Mouse (Mus musculus) neutrophil, adult 5-6 weeks (primary cell): Measurements from ENCODE around the gene Lao1. TPM values are rescaled to one million over a fixed set of nuclear protein-coding genes. Genes with fewer than 3 reads are reported as not detected.
"Not testable (repeated sequence)": the region's sequence is repeated elsewhere in the genome, so short reads cannot be mapped to it uniquely, and the experiment has no call there.

Source experiments
- ATAC-seq: fragments of 151-379, 151-347 bp; 2 replicates; pipeline ENCODE4 v1.8.0; 2017; ENCODE audit warnings: mild to moderate bottlenecking, moderate TSS enrichment; ENCODE audit not compliant: insufficient number of reproducible peaks, poor library complexity, low FRiP score, severe bottlenecking; ENCODE audit errors: extremely low read depth
- total RNA-seq: library from RNA; stranded (forward); fragments of 200-1000 nt; gene quantifications from 2 replicates; pipeline ENCODE4 v1.2.3, GENCODE M21; 2017

Lao1 gene
- not detected in 2 replicates for total RNA-seq

DNA sequence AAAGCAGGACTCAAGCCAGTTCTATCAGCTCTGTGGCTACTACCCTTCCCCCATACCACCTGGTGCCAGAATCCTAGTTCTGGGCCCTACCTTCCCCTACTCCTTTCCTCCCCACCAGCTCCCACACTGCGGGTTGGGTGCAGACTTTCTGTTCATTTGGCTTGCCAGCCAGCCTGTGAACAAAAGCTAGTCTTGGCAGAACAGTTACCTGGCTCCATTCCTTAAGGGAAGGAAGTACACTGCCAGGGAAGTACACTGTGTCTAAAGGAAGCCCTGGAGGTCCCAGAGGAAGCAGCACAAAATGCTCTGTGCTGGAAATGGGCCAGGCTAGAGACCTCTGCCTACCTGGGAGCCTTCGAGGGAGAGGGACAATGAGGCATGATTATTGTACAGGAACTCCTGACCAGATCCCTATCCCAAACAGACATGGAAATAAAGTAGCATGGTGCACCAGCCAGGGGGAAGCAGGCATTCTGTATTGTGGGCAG lies at the start of gene Lao1:
TSS of gene Lao1 (plus strand) at position 438 of the 488 bp plus-strand sequence.
- ATAC-seq = no peak

DNA sequence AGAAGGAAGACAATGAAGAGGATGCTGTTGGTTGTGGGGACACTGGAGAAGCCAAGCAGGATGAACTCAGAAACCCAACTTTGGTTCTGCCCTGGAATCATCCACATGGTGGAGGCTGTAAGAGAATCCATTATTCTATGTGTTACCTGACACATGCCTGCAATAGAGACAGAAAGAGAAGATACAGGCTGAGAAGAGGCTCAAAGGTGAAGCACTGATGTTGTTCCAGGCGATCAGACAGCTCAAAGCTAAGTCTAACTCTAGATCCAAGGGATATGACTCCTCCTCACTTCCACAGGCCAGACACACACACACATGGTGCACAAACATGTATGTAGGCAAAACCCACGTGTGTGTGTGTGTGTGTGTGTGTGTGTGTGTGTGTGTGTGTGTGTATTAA lies 44.0 kb upstream of the Lao1 start, which contains the start of gene Olfr1329:
TSS of gene Olfr1329 (minus strand) at position 101 of the 400 bp plus-strand sequence.
- ATAC-seq = not testable (repeated sequence)

GRCm38 (mm10) chr4:118931326-118931725 lies 30.1 kb upstream of the Lao1 start:
- not testable (repeated sequence) for ATAC-seq

GRCm38 (mm10) chr4:118938512-118938911 lies 22.9 kb upstream of the Lao1 start, which contains the start of gene Olfr1328:
Gene Olfr1328 (minus strand): TSS chr4:118938612.
- ATAC-seq = no peak

DNA sequence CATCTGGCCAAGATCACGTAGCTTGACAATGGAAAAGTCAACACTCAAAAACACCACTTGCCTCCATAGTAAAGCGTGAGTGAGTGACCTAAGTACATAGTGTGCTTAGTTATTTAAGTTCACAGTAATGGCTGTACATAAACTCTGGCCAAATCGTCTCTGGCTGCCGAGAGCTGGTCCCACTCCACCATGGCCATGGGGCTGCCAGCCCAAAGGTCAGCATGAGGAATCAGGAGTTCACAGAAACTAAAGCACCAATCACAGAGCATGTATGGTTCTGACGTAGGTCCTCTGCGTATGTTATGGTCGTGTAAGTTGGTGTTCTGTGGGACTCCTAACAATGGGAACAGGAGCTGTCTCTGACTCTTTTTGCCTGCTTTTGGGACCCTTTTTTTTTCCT lies 2.6 kb upstream of the Lao1 start:
- ATAC-seq = no peak

DNA sequence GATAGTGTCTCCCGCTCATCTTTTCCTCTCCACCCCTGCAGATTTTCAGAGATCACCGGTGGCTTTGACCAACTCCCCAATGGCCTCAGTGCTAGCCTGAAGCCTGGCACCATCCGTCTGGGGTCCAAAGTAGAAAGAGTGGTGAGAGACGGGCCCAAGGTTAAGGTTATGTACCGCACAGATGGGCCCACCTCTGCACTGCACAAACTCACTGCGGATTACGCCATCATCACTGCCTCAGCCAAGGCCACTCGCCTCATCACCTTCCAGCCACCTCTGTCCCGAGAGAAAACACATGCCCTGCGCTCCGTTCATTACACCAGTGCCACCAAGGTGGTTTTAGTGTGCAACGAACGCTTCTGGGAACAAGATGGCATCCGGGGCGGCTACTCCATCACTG lies 6.3 kb downstream of the Lao1 start:
- no peak for ATAC-seq

DNA sequence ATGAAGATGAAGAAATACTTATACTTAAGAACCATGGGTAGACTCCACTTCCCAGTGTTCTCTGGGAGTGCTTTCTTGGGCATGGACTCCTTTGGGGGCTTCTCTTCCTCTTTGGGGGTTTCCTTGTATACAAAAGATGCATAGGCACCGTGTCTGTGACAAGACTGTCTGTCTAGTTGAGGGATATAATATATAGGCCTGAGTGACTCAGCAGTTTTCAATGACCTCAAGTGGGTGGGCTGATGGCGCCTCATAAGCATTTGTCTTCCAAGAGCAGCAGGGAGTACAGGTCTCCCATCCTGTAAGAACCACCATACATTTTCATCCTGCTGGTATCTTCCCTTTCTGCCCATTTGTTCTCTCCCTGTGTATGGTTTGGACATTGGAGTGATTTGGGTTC lies 11.9 kb downstream of the Lao1 start:
- no peak for ATAC-seq

- no peak for ATAC-seq
Observed at GRCm38 (mm10) chr4:118985291-118985690, 23.9 kb downstream of the Lao1 start.

GRCm38 (mm10) chr4:118988535-118988934 lies 27.2 kb downstream of the Lao1 start:
- ATAC-seq = no peak

DNA sequence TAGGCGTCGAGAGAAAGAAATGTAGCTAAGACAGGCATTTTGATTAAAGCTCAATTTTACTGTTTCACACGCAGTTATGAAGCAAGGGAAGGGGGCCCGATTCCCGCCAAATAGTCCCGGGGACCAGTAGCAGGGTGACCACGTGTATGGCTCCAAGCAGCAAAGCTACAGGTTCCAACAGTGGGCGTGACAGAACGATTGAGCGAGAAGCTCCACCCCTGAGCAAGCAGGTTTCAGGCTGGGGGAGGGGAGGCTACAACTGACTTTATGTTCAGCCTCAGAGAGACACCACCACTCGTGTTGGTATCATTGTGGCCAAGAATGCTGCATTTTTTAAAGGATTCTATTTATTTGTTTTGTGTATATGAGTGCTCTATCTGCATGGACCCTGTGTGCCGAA lies 28.0 kb downstream of the Lao1 start:
- no peak for ATAC-seq

DNA sequence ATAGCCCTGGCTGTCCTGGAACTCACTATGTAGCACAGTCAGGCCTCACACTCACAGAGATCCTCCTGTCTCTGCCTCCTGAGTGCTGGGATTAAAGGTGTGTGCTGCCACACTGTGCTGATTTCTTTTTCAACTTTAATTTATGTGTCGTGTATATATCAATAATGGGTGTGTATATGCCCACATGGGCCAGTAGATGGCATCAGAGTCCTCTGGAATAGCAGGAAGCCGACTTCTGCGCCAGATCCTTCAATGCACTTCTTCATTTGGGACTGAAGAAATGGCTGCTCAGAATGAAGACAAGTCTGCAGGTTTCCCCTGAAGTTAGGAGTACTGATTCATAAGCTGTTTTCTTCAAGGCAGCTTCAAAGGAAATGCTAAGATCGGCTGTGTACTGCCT lies 30.4 kb downstream of the Lao1 start:
- ATAC-seq = peak; percentile 93

DNA sequence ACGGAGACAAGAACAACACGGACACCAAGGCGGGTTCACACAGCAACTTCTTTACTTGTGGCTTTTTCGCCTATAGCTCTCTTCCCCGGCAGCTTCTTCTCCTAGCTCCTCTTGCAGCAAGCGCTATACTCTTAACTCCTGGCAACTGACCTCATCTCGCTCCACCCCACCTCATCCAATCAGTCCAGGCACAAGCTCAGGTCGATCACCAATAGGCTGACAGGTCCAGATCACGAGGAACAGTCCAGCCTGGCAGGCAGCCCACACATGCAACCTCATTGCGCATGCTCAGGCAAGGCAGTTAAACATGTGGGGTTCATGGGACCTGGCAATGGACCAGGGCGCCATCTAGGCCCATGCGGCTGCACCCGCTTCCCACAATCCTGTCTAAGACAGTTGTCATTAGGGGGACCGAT lies 35.8 kb downstream of the Lao1 start:
- ATAC-seq = no peak

GRCm38 (mm10) chr4:118999691-119000486 lies 38.5 kb downstream of the Lao1 start:
- ATAC-seq = peak; percentile 89

GRCm38 (mm10) chr4:119001696-119002095 lies 40.3 kb downstream of the Lao1 start:
- ATAC-seq = no peak

DNA sequence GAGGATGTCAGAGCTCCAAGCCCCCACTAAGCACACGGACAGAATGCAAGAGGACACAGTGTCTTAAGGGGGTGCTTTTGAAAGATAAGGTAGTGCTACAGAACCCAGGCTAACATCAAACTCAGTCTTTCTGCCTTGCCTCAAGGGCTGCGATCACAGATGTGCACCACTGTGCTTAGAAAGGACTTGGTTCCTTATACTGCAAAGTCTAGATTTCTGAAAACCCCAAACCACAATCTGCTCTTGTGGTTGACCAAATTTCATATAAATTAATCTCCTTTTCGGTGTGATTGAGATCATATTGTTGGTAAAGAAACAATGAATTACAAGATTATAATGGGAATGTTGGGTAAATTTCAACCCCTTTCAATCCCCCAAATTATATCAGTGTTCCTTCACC lies 41.1 kb downstream of the Lao1 start:
- no peak for ATAC-seq

- no peak for ATAC-seq
Observed at GRCm38 (mm10) chr4:119004178-119004577, 42.8 kb downstream of the Lao1 start.

GRCm38 (mm10) chr4:119004613-119005339 lies 43.4 kb downstream of the Lao1 start:
- ATAC-seq = peak; percentile 77

GRCm38 (mm10) chr4:119007602-119008001 lies 46.2 kb downstream of the Lao1 start:
- no peak for ATAC-seq

DNA sequence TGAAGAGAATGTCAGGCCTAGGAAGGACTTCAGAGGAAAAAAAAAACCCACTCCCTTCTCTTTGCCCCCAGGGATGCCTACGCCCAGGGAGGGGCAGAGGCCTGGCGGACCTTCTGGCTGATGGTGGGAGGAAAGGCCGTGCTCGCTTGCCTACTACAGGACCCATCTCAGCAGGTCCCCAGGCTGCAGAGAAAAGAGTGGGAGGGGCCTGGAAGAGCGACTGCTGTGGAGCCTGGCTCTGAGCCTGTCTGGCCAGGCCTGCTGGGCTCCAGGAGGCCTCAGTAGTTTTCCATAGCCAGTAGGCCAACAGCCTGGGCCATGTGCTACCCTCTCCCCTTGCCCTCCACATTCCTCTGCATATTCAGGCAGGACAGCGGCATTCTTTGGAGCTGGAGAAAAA lies 47.1 kb downstream of the Lao1 start:
- no peak for ATAC-seq

GRCm38 (mm10) chr4:119009814-119010213 lies 48.4 kb downstream of the Lao1 start:
- no peak for ATAC-seq
